9 mouse cellular contexts compared by ENCODE assay signal in genomic region chr2:164103501-164103900, GRCm38 (mm10). TPM values are rescaled to one million over a fixed set of nuclear protein-coding genes. Genes with fewer than 3 reads are reported as not detected.
DNase-seq lines count a peak whose midpoint lies in the region; ATAC-seq and TF ChIP-seq lines count a peak whose summit lies in the region.
"Had no signal": no experiment of that assay in that cellular context is flagged by ENCODE, and none has a peak within 500 bp of the region (broad histone marks: within the 10 kb centered on the region; RNA-seq: fewer than 3 reads in every experiment).

No protein-coding gene starts in this region.

- no peak overlapping the region for H3K4me2 ChIP-seq in hindbrain, embryonic 14.5 days (replicated peaks)
- H3K4me2 ChIP-seq in hindbrain, embryonic 16.5 days (ENCODE audit: low read length) = no peak overlapping the region
- H3K4me2 ChIP-seq: embryonic facial prominence, embryonic 13.5 days had no signal

- no peak overlapping the region for H3K27ac ChIP-seq in hindbrain, embryonic 14.5 days
- H3K27ac ChIP-seq in hindbrain, embryonic 16.5 days (ENCODE audit: low read depth, low read length) = no peak overlapping the region
- H3K27ac ChIP-seq in embryonic fibroblast, embryonic 13.5 days (ENCODE audit: insufficient read depth, low read length) = no peak overlapping the region
- H3K27ac ChIP-seq: embryonic facial prominence, embryonic 13.5 days had no signal

- peaks cover 68% of the 10 kb centered on the region for H3K36me3 ChIP-seq in hindbrain, embryonic 14.5 days (replicated peaks; ENCODE audit: control insufficient read depth, insufficient read depth)
- peaks cover 8% of the 10 kb centered on the region; the same call in 1 of the 2 replicates for H3K36me3 ChIP-seq in hindbrain, embryonic 16.5 days (ENCODE audit: control insufficient read depth, insufficient read depth, low read length)
- H3K36me3 ChIP-seq in E14TG2a.4 (ENCODE audit: insufficient read depth, low read length) = peaks cover 86% of the 10 kb centered on the region

- no peaks in the 10 kb centered on the region for H3K27me3 ChIP-seq in hindbrain, embryonic 14.5 days (ENCODE audit: control insufficient read depth, insufficient read depth, low read length)
- no peaks in the 10 kb centered on the region for H3K27me3 ChIP-seq in hindbrain, embryonic 16.5 days (replicated peaks; ENCODE audit: control insufficient read depth, insufficient read depth, low read length)
- H3K27me3 ChIP-seq in E14TG2a.4 (ENCODE audit: insufficient read depth, low read length) = no peaks in the 10 kb centered on the region
- H3K27me3 ChIP-seq: embryonic facial prominence, embryonic 13.5 days had no signal

- WGBS in hindbrain, embryonic 14.5 days = 37% methylated on average over 4 of the region's 4 CpGs
- 26% methylated on average over 4 of the region's 4 CpGs for WGBS in hindbrain, embryonic 16.5 days

- DNase-seq in hindbrain, embryonic 14.5 days (ENCODE audit: low spot score) = peak; percentile 78
- peak; percentile 75 for DNase-seq in brain, adult 2 months (ENCODE audit: low read depth, low spot score)
- peak; percentile 63 to 78 for DNase-seq in kidney, postnatal 25 days
- peak; percentile 80 for DNase-seq in lung, postnatal 10 days
- peak; percentile 35 to 76 for DNase-seq in spleen, postnatal 4 days (ENCODE audit: low spot score in 2 of 2)

- TF ChIP-seq POLR2A in embryonic fibroblast, embryonic 13.5 days (IDR thresholded peaks at IDR 0.05; ENCODE audit: low read depth, low read length) = no peak

- peak; percentile 41 for TF ChIP-seq CTCF in E14TG2a.4 (conservative IDR thresholded peaks at IDR 0.05; ENCODE audit: low read length)
- peak; percentile 70; the same call in 1 of the 2 replicates for TF ChIP-seq CTCF in embryonic fibroblast, embryonic 13.5 days (IDR thresholded peaks at IDR 0.05; ENCODE audit: borderline replicate concordance, insufficient read depth, low read length)

- no peak for ATAC-seq in hindbrain, embryonic 14.5 days (ENCODE audit: low FRiP score)
- no peak for ATAC-seq in hindbrain, embryonic 16.5 days

- no peak overlapping the region for H3K9ac ChIP-seq in hindbrain, embryonic 14.5 days
- H3K9ac ChIP-seq in hindbrain, embryonic 16.5 days (ENCODE audit: low read depth, low read length) = no peak overlapping the region
- H3K9ac ChIP-seq: embryonic facial prominence, embryonic 13.5 days had no signal

- H3K4me3 ChIP-seq in hindbrain, embryonic 14.5 days (replicated peaks; ENCODE audit: low read length) = no peak overlapping the region
- H3K4me3 ChIP-seq in hindbrain, embryonic 16.5 days (ENCODE audit: low read length) = no peak overlapping the region
- no peak overlapping the region for H3K4me3 ChIP-seq in E14TG2a.4 (replicated peaks; ENCODE audit: low read length)
- no peak overlapping the region for H3K4me3 ChIP-seq in embryonic fibroblast, embryonic 13.5 days (ENCODE audit: insufficient read depth, low read length)
- H3K4me3 ChIP-seq: embryonic facial prominence, embryonic 13.5 days had no signal

- no peaks in the 10 kb centered on the region for H3K9me3 ChIP-seq in hindbrain, embryonic 14.5 days (ENCODE audit: control insufficient read depth, low read length)
- H3K9me3 ChIP-seq in hindbrain, embryonic 16.5 days (ENCODE audit: control insufficient read depth, low read length) = no peaks in the 10 kb centered on the region
- no peaks in the 10 kb centered on the region for H3K9me3 ChIP-seq in E14TG2a.4 (ENCODE audit: low read length)
- H3K9me3 ChIP-seq: embryonic facial prominence, embryonic 13.5 days had no signal

- H3K4me1 ChIP-seq in hindbrain, embryonic 14.5 days (replicated peaks; ENCODE audit: control insufficient read depth, insufficient read depth, low read length) = no peaks in the 10 kb centered on the region
- H3K4me1 ChIP-seq in hindbrain, embryonic 16.5 days (ENCODE audit: control insufficient read depth, insufficient read depth, low read depth, low read length) = no peaks in the 10 kb centered on the region
- peaks cover 30% of the 10 kb centered on the region for H3K4me1 ChIP-seq in E14TG2a.4 (replicated peaks; ENCODE audit: low read depth, low read length)
- H3K4me1 ChIP-seq in embryonic fibroblast, embryonic 13.5 days (ENCODE audit: control insufficient read depth, insufficient read depth, low read length) = peaks cover 7% of the 10 kb centered on the region

RNA-seq across cellular contexts. Expression of gene Tomm34, which starts 32.5 kb away (rescaled TPM):
- polyA plus RNA-seq in hindbrain, embryonic 14.5 days (2014; fragmentation: Nextera tagmentation; extraction: Ambion mirVana) = 48.3 and 48.9 TPM in 2 replicates
- polyA plus RNA-seq in hindbrain, embryonic 16.5 days (2015; fragmentation: Nextera tagmentation; extraction: Ambion mirVana) = 52.5 and 54.2 TPM in 2 replicates
- 37.2 and 38.8 TPM in 2 replicates for polyA plus RNA-seq in embryonic fibroblast, embryonic 13.5 days (2011; ENCODE audit: insufficient read length, low read depth, missing spikeins)

RNA-seq across cellular contexts. Expression of gene Stk4, which starts 33.4 kb away (rescaled TPM):
- polyA plus RNA-seq in hindbrain, embryonic 14.5 days (2014; fragmentation: Nextera tagmentation; extraction: Ambion mirVana) = 26.6 and 27.4 TPM in 2 replicates
- polyA plus RNA-seq in hindbrain, embryonic 16.5 days (2015; fragmentation: Nextera tagmentation; extraction: Ambion mirVana) = 16.3 and 17.4 TPM in 2 replicates
- polyA plus RNA-seq in embryonic fibroblast, embryonic 13.5 days (2011; ENCODE audit: insufficient read length, low read depth, missing spikeins) = 23.1 and 24.0 TPM in 2 replicates
